Mouse (Mus musculus) fat pad, adult 2 months (tissue): Measurements from ENCODE around the gene Sez6l2.

ENCODE experiments used
- DNase-seq: peaks from one replicate; pipeline ENCODE4 v3.0.0-alpha.2; 2011; ENCODE audit warnings: low read depth, low spot score; ENCODE audit errors: extremely low read depth

Sez6l2 gene

DNA sequence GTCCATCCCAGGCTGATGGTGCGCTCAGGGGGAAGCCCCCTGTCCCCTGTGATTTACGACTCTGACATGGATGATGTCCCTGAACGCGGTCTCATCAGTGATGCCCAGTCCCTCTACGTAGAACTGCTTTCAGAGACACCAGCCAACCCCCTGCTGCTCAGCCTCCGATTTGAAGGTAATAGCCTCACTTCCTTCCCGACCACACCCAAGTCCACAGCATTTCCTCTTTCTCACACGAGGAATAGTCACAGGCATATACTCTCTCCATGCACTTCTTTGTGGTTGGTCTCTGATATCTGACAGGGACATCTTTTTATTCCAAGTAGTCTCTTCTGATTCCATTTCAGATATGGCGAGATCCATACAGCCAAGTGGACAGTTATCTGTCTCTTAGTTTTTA lies 9.4 kb downstream of the Sez6l2 start:
- no peak for DNase-seq

DNA sequence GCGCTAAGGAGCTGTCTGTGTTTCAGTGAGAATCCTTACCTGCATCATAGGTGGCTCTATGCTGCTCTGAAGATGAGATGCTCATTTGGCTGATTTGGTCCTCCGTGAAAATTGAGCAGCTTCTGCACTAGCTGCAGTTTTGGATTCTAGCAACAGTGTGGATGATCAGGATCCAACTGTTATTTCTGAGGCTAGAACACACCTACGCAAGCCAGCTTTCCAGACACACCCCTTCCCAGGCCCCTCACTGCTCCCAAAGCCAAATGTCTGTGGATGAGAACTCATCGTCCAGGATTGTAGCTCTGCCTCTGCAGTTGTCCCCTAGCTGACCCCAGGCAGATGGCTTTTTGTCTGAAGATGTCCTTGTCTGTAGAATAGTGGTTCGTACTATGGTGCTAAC lies 10.7 kb downstream of the Sez6l2 start:
- DNase-seq, result no peak

DNA sequence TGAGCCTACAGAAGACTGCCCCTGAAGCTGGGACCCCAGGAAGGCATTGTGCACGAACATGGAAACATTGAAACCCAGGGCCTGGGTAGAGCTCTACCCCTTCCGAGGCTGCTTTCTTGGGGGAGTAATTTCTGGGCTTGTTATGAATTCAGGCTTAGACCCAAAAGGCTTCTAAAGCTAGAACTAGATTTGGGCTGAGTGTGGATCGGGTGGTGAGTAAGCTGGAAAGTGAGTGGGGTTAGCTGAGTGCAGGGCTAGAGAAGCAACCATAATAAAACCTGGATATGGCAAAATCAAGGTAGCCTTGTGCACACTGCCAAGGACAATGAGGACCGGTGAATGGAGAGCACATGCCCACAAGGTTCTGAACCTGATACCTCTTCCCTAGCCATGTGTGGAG lies 11.6 kb downstream of the Sez6l2 start:
- DNase-seq, result no peak

DNA sequence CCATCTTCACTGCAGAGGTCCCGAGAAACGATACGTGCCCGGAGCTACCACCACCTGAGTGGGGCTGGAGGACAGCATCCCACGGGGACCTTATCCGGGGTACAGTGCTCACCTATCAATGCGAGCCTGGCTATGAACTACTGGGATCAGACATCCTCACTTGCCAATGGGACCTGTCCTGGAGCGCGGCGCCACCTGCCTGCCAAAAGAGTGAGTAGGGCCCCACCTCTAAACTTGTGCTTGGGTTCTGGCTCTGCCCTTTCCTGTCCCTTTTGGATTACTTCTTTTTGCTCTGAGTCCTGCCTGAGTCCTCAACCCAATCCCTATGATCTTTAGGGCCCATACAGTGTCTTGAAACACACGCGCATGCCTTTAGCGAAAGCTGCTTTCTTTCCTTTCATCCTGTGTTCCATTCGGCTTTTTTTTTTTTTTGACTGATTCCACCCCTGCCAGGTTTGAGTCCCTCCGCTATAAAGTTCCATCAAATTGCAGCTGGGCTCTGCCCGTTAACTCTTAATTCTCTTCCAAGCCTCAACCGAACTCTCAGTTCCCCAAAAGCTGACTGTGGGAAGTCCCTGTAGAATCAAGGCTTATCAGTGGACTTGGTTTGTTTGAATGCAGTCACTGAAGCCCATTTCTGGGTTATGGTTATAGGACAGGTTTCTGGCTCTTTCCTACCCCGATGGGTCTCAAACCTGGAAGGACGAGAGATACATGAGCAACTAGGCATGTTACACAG lies 13.4 kb downstream of the Sez6l2 start:
- no peak for DNase-seq

DNA sequence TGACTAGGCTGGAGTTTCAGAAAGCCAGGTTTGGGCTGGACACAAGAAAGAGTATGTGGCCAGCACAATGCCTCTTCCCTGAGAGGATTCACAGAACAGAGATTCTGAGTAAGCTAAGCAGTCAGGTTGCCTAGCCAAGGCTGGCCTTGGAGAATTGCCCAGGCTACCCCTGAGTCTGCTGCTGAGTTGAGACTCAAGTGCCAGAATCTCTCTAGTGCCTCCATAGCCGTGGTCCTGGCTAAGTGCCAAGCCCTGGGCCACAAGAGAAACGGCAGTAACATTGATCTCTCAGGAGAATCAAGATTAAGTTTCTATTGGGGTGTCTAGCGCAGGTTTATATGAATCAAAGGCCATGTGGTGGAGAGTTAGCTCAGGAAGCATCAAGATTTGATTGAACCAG lies 15.2 kb downstream of the Sez6l2 start:
- no peak for DNase-seq

DNA sequence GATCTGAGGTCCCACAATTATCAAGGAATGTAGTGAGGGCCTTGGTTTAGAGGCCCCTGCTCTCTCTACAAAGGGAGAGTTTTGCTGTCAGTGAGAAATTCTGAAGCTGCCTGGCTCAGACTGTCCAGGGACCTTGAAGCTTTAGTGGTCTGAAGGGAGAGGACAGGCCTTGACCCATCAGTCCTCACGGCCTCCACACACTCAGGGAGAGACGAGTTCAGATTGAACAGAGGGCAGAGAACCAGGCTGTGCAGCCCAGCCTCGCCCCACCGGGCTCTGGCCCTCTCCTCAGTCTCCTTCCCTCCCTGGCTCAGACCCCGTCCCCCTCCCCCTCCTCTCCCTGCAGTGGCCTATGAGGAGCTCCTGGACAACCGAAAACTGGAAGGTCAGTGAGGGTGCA lies 17.0 kb downstream of the Sez6l2 start:
- DNase-seq, result no peak

DNA sequence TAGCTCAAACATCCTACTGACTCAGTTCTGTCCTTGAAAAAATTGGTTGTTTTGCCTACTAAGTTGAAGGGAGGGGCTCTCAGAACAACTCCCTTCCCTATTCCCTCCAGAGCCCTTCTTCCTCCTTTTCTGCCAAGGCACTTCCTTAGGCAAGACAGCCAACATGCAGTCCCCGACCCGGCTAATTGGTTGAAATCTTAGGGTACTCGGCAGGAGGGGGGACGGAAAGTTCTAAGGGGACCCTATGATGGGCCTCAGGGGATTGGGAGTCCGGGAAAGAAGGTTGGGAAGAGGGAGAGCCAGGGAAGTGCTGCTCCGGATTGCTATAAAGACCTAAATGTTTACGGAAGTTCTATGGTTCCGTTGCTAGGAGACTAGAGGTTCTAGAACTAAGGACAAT lies 25.1 kb downstream of the Sez6l2 start:
- no peak for DNase-seq

DNA sequence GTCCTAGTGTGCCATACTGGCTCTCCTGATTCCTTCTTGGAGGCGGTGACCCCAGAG lies 25.4 kb downstream of the Sez6l2 start, which contains the start of gene Cdipt:
Gene Cdipt (plus strand): TSS at position 22 of the 57 bp plus-strand sequence.
- DNase-seq, result no peak

DNA sequence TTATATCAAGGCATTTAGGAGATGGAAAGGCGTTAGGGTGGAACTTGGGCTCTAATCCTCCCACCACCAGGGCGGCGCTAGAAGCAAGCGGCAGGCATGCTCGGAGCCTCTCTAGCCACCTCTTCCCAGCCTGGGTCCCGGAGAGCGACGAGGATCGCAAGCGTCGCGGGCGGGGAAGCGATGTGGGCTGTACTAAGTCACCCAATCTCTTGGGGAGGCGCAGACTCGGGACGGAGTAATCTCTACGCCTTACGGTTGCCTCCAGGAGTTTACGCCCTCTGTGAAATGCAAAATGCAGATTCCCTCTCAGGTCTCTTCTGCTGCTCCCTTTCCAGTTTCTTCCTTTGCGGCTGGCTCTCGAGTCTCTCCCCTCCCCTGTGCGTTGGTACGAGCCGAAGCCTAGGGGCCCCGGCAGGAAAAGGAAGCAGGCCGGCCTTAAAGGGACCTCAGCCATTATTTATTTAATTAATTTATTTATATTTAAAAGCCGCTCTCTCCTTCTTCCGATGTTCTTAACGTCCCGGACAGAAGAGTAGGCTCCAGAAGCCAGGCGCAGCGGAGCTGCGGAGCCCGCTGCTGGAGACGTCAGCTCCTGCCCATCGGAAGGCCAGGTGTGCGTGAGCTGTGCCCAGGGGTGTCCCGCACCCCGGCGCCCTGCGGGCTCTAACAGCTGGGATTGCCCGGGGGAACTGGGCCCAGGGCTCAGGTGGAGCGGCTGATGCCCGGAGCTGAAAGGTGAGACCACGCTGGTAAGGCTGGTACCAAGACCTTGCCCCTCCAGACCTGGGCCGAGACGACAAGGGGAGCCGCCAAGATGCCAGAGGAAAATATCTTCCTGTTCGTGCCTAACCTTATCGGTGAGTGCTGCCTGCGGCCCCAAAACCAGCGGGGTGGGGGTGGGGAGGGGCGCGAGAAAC lies 25.8 kb downstream of the Sez6l2 start, which contains the start of gene Cdiptos:
Gene Cdiptos (minus strand): TSS at position 149 of the 917 bp plus-strand sequence.
- no peak for DNase-seq

DNA sequence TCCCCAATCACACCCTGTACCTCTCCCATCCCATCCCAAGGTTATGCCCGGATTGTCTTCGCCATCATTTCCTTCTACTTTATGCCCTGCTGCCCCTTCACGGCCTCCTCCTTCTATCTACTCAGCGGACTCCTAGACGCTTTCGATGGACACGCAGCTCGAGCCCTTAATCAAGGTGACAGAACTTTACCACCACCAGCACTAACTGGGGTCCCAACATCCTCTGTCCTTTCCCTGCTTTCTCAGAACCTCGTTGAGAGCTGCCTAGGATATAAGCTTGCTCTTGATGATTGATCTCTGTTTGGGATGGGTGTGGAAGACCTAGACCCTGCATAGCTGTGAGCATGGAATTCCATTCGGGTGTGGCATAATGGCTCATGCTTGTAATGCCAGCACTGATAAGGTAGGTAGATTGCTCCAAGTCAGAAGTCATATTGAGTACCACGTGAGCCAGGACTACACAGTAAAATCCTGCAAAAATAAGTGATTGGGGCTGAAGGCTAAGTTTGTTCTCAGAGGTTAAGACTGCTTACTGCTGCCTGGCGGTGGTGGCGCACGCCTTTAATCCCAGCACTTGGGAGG lies 26.6 kb downstream of the Sez6l2 start:
- no peak for DNase-seq

DNA sequence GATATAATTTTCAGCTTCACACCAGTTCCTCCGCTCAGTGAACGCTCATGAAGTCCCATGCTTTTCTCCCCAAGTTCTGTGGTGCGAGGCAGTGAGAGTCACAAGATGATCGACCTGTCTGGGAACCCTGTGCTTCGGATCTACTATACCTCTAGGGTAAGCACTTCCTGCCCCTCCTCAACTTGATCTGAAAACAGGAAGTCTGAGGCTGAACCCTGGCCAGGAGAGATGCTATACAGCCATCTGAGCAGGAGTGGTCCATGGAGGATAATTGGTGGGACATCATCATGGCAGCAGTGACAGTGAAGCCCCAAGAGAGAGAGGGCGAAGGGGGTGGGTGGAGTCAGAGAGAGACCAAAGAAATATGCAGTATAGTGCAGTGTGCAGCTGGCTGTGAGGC lies 28.5 kb downstream of the Sez6l2 start:
- DNase-seq, result no peak

DNA sequence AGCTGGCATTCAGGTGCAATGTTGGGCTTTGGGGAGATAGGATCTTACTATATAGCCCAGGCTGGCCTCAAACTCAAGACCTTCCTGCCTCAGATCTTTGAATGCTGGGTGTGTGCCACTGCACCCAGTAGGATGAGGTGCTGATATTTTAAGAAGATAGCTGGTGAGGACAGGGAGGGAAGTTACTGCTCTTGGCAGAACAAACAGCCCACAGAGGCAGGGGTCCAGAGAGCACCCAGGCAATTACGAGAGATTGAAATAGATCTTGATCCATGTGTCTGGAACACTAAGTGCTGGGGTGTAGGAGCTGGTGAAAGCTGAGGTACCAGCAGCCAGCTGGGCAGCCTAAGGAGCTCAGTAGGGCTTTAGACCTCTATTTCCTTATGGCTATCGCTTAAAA lies 31.2 kb downstream of the Sez6l2 start:
- DNase-seq, result no peak

DNA sequence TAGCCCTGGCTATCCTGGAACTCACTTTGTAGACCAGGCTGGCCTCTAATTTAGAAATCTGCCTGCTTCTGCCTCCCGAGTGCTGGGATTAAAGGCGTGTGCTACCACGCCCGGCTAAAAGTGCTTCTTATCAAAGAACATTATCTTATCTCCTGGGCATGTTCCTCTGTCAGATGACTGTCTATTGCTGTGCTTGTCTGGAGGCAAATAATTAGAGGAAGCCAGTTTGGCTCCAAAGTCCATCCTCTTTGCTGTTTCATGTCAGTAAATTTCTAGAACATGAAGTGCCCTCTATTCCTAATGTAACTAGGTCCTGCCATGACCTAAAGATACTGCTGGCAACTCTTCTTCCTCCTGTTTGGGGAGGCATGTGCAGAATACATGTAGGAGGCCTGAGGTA lies 31.7 kb downstream of the Sez6l2 start:
- DNase-seq, result no peak

DNA sequence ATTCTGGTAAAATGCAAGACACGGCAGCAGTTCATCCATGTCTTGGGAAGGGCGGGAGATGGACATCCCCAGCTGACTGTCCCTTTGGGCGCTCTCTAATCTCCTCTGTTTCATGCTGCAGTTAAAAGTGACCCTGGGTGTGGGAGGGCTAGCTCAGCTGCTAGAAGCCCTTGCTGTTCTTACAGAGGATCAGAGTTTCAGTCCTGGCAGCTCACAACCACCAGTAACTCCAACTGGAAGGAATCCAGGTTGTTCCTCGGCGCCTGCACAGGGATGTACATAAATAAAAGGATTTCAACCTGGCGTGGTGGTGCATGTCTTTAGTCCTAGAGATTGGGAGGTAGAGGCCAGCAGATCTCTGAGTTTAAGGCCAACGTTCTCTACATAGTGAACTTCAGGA lies 32.8 kb downstream of the Sez6l2 start:
- DNase-seq, result peak; percentile 67

DNA sequence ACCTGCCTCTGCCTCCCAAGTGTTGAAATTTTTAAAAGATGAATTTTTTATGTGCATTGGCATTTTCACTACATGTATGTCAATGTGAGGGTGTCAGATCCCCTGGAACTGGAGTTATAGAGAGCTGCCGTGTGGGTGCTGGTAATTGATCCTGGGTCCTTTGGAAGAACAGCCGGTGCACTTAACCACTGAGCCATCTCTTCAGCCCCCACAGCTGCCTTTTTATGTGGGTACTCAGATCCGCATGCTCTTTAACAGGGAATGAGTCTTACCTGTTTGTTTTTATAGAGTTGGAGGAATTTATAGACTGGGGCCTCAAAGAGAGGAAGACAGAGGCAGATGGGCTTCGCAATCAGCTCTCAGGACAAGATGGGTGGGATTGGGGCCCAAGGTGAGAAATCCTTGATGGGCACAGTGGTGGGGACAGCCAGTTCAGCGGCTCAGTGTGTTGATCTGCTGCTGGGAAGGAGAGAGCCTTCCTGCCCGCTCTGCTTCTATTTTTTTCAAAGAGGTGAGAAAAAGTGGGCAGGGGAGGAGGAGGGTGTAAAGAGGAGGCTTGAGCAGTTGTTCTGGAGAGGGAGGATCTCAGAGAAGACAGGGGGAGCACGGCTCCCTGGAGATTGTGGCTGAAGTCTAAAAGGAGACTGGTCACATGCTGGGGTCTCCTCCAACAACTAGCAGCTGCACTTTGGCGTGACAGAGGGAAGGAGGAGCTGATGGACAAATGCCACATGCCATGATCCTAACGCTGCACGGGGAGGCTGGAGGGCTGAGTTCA lies 34.5 kb downstream of the Sez6l2 start:
- DNase-seq, result no peak

DNA sequence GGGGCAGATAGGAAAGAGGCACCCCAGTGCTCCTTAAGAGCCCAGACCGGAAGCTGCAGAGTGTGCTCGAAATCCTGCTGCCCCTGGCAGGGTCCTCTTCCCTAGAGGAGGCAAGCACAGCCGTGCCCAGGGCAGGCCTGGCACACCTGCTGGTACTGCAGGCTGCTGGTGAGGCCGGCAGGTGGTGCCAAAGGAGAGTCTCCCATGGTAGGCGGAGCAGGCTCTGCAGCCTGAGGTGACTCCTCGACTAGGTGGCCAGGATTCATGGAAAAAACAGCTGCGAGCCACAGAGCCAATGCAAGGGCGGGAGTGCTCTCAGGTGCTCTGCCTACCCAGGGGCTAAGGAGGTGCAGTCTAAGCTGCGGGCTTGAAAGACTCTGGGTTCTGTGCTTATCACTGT lies 36.0 kb downstream of the Sez6l2 start:
- no peak for DNase-seq

DNA sequence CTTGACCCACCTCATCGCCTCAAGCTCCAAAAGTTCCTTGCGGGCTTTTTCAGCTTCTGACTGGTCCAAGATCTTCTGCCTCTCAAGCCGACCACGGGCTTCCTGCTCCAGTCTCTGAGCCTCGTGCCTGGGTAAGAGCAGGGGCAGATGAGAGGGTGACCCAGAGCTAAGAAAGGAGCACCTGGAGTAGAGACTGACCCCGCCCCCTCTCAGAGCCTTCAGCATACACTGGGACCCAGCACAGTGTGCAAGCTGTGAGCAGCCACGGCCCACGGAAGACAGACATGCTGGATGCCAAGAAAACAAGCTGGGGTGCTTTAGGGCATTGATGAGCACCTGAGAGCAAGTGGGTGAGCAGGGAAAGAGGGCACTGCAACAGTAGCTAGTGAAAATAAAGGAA lies 38.5 kb downstream of the Sez6l2 start:
- no peak for DNase-seq

DNA sequence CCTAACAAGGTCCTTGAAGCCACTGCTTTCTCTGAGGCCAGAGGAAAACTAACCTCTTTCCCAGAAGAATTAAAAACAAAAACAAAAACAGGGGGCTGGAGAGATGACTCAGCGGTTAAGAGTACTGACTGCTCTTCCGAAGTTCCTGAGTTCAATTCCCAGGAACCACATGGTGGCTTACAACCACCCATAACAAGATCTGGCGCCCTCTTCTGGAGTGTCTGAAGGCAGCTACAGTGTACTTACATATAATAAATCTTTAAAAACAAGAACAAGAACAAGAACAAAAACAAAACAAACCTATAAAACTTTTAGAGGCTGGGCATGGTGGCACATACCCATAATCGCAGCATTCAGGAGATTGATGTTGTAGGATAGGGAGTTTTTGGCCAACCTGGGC lies 46.1 kb downstream of the Sez6l2 start:
- no peak for DNase-seq

DNA sequence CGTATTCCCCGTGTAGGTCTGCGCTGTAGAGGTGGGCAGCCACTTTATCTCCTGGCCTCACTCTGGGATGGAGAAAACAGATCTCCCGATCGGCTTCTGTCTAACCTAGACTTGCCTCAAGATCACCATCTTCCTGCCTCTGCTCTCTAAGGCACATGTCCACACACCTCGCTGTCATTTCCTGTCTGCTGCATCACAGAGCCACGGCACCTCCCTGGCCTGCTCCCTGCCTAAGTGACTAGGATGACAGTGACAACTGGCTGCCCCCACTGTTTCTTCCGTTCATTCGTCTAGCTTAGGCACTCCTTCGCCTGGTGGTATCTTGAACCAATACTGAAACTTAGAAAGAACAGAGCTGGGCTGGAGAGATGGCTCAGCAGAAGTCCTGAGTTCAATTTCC lies 49.2 kb downstream of the Sez6l2 start:
- no peak for DNase-seq

DNA sequence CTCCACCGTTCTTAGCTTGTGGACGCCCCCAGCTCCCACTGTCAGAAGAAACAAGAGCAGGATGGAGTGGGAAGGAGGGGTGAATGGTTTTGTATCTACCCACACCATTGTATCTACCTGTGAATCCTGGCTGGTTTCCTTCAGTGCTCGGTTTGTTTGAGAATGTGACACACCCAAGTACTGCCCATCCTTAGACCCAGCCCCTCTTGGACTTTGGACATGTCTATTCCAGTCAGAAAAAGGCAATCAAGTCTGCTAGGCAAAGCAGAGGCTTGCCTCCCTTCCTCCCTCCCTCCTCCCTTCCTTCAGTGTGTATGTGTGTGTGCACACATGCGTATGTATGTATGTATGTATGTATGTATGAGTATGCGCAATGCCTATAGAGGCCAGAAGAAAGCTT lies 53.3 kb downstream of the Sez6l2 start:
- no peak for DNase-seq

DNA sequence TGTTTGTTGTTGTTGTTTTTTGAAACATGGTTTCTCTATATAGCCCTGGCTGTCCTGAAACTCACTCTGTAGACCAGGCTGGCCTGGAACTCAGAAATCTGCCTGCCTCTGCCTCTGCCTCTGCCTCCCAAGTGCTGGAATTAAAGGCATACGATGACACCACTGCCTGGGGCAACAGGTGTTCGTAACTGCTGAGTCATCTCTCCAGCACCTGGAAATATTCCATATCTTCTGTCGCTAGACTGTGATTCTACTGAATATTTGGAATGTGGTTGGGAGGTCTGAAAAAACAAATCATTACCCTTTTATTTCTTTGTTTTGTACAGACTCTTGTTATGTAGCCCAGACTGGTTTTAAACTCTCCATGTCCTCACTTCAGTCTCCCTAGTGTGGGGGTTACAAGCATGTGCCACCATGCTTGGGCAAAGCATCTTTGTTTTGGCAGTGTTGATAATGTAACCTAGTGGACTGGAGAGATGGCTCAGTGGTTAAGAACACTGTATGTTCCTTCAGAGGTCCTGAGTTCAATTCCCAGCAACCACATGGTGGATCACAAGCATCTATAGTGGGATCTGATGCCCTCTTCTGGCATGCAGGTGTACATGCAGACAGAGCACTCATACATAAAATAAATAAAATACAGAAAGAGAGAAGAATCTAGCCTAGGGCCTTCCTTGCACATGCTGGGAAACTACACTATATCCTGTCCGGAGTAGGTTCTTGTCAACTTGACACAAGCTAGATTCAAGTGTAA lies 53.9 kb downstream of the Sez6l2 start:
- DNase-seq, result no peak
